Mouse (Mus musculus): ENCODE data around the gene Lypd8.

- TF ChIP-seq CTCF (IDR thresholded peaks at IDR 0.05; ENCODE audit: low read depth): no peak
- no peak for TF ChIP-seq EP300 (IDR thresholded peaks at IDR 0.05; ENCODE audit: low read depth)
Observed at GRCm38 (mm10) chr11:58379516-58379915, 673 bp downstream of the Lypd8 start.

Data from liver, embryonic 14.5 days (tissue).